Mouse (Mus musculus): Measurements from ENCODE around the gene Gm42688. TPM values are rescaled to one million over a fixed set of nuclear protein-coding genes. Genes with fewer than 3 reads are reported as not detected.

Gm42688 gene
- total and polyA plus RNA-seq, 2 experiments = 1.8 to 2.5 TPM

- no peak for TF ChIP-seq POLR2A (IDR thresholded peaks at IDR 0.05; ENCODE audit: extremely low read depth, insufficient read depth, low read length)
- no peak for TF ChIP-seq CTCF (IDR thresholded peaks at IDR 0.05; ENCODE audit: low read depth, low read length)
- Histone ChIP-seq H3K27ac (replicated peaks; ENCODE audit: insufficient read depth, low read depth, low read length) (peak overlapping the region; percentile 40; the same call in 1 of the 2 replicates), H3K36me3 (ENCODE audit: control insufficient read depth, insufficient read depth, low read length) (peaks cover 8% of the 10 kb centered on the region), H3K27me3 (ENCODE audit: control insufficient read depth, insufficient read depth, low read length) (no peaks in the 10 kb centered on the region), H3K79me2 (ENCODE audit: control insufficient read depth, insufficient read depth, low read length) (peaks cover 14% of the 10 kb centered on the region; the same call in 1 of the 2 replicates), H3K9ac (ENCODE audit: low read depth, low read length) (no peak overlapping the region), H3K4me3 (ENCODE audit: insufficient read depth, low read depth, low read length) (no peak overlapping the region), H3K4me1 (ENCODE audit: control insufficient read depth, insufficient read depth, low read length) (peaks cover 12% of the 10 kb centered on the region)
- no peak for DNase-seq (ENCODE audit: extremely low read depth, low read depth, low spot score)
- WGBS = 92% methylated on average over 2 of the region's 2 CpGs
Observed at GRCm38 (mm10) chr6:83058725-83059124, 42.7 kb upstream of the Gm42688 start.

- 82% methylated on average over 8 of the region's 8 CpGs for WGBS
- H3K4me3 ChIP-seq (ENCODE audit: insufficient read depth, low read depth, low read length) = no peak overlapping the region
Observed at GRCm38 (mm10) chr6:83065995-83066394, 35.4 kb upstream of the Gm42688 start.

GRCm38 (mm10) chr6:83066441-83066840 lies 35.0 kb upstream of the Gm42688 start:
- no peak overlapping the region for H3K4me3 ChIP-seq (ENCODE audit: insufficient read depth, low read depth, low read length)
- TF ChIP-seq CTCF (IDR thresholded peaks at IDR 0.05; ENCODE audit: low read depth, low read length) (no peak), POLR2A (IDR thresholded peaks at IDR 0.05; ENCODE audit: extremely low read depth, insufficient read depth, low read length) (no peak)
- peaks cover 29% of the 10 kb centered on the region for H3K27me3 ChIP-seq (ENCODE audit: control insufficient read depth, insufficient read depth, low read length)
- no peak for DNase-seq (ENCODE audit: extremely low read depth, low read depth, low spot score)
- no peak overlapping the region for H3K9ac ChIP-seq (ENCODE audit: low read depth, low read length)
- H3K27ac ChIP-seq (replicated peaks; ENCODE audit: insufficient read depth, low read depth, low read length) = no peak overlapping the region
- H3K36me3 ChIP-seq (ENCODE audit: control insufficient read depth, insufficient read depth, low read length) = no peaks in the 10 kb centered on the region
- H3K4me1 ChIP-seq (ENCODE audit: control insufficient read depth, insufficient read depth, low read length) = 0 out of 2 replicates have a peak, but pooled peaks cover 1% of the 10 kb centered on the region
- no peaks in the 10 kb centered on the region for H3K79me2 ChIP-seq (ENCODE audit: control insufficient read depth, insufficient read depth, low read length)
- 84% methylated on average over 6 of the region's 6 CpGs for WGBS

More at GRCm38 (mm10) chr6:83065995-83066394, 35.4 kb upstream of the Gm42688 start:
- Histone ChIP-seq H3K27me3 (ENCODE audit: control insufficient read depth, insufficient read depth, low read length) (peaks cover 24% of the 10 kb centered on the region), H3K9ac (ENCODE audit: low read depth, low read length) (no peak overlapping the region), H3K36me3 (ENCODE audit: control insufficient read depth, insufficient read depth, low read length) (no peaks in the 10 kb centered on the region), H3K27ac (replicated peaks; ENCODE audit: insufficient read depth, low read depth, low read length) (no peak overlapping the region), H3K4me1 (ENCODE audit: control insufficient read depth, insufficient read depth, low read length) (0 out of 2 replicates have a peak, but pooled peaks cover 1% of the 10 kb centered on the region), H3K79me2 (ENCODE audit: control insufficient read depth, insufficient read depth, low read length) (no peaks in the 10 kb centered on the region)
- TF ChIP-seq POLR2A (IDR thresholded peaks at IDR 0.05; ENCODE audit: extremely low read depth, insufficient read depth, low read length) = no peak
- no peak for TF ChIP-seq CTCF (IDR thresholded peaks at IDR 0.05; ENCODE audit: low read depth, low read length)
- no peak for DNase-seq (ENCODE audit: extremely low read depth, low read depth, low spot score)

GRCm38 (mm10) chr6:83068221-83068620 lies 33.2 kb upstream of the Gm42688 start:
- Histone ChIP-seq H3K4me1 (ENCODE audit: control insufficient read depth, insufficient read depth, low read length) (0 out of 2 replicates have a peak, but pooled peaks cover 1% of the 10 kb centered on the region), H3K36me3 (ENCODE audit: control insufficient read depth, insufficient read depth, low read length) (no peaks in the 10 kb centered on the region), H3K27me3 (ENCODE audit: control insufficient read depth, insufficient read depth, low read length) (peaks cover 39% of the 10 kb centered on the region), H3K9ac (ENCODE audit: low read depth, low read length) (no peak overlapping the region), H3K79me2 (ENCODE audit: control insufficient read depth, insufficient read depth, low read length) (no peaks in the 10 kb centered on the region), H3K27ac (replicated peaks; ENCODE audit: insufficient read depth, low read depth, low read length) (no peak overlapping the region), H3K4me3 (ENCODE audit: insufficient read depth, low read depth, low read length) (no peak overlapping the region)
- WGBS = 48% methylated on average over 8 of the region's 8 CpGs
- no peak for DNase-seq (ENCODE audit: extremely low read depth, low read depth, low spot score)
- TF ChIP-seq POLR2A (IDR thresholded peaks at IDR 0.05; ENCODE audit: extremely low read depth, insufficient read depth, low read length) (no peak), CTCF (IDR thresholded peaks at IDR 0.05; ENCODE audit: low read depth, low read length) (no peak)

GRCm38 (mm10) chr6:83068706-83069487 lies 32.5 kb upstream of the Gm42688 start:
- peak overlapping the region; percentile 0 for H3K9ac ChIP-seq (ENCODE audit: low read depth, low read length)
- 0 out of 2 replicates have a peak, but pooled peaks cover 1% of the 10 kb centered on the region for H3K4me1 ChIP-seq (ENCODE audit: control insufficient read depth, insufficient read depth, low read length)
- WGBS = 3% methylated on average over 81 of the region's 81 CpGs
- H3K36me3 ChIP-seq (ENCODE audit: control insufficient read depth, insufficient read depth, low read length) = no peaks in the 10 kb centered on the region
- no peaks in the 10 kb centered on the region for H3K79me2 ChIP-seq (ENCODE audit: control insufficient read depth, insufficient read depth, low read length)
- no peak for DNase-seq (ENCODE audit: extremely low read depth, low read depth, low spot score)
- peaks cover 39% of the 10 kb centered on the region for H3K27me3 ChIP-seq (ENCODE audit: control insufficient read depth, insufficient read depth, low read length)
- peak overlapping the region; percentile 49; the same call in 1 of the 2 replicates for H3K4me3 ChIP-seq (ENCODE audit: insufficient read depth, low read depth, low read length)
- no peak overlapping the region for H3K27ac ChIP-seq (replicated peaks; ENCODE audit: insufficient read depth, low read depth, low read length)
- TF ChIP-seq CTCF (IDR thresholded peaks at IDR 0.05; ENCODE audit: low read depth, low read length) (no peak), POLR2A (IDR thresholded peaks at IDR 0.05; ENCODE audit: extremely low read depth, insufficient read depth, low read length) (no peak)

Measured in liver, adult 2 months (tissue).